Mouse (Mus musculus): ENCODE measurements around the gene Slco2a1. TPM values are rescaled to one million over a fixed set of nuclear protein-coding genes. Genes with fewer than 3 reads are reported as not detected.

Gene Slco2a1
- polyA plus RNA-seq, 1 experiment from 2014 or later, result 0.12 TPM

- H3K4me3 ChIP-seq, result peak overlapping the region; percentile 55
- DNase-seq (ENCODE audit: extremely low spot score, low spot score), result peak; percentile 23
- H3K27ac ChIP-seq, result peak overlapping the region; percentile 78
- H3K27me3 ChIP-seq (ENCODE audit: poor library complexity, severe bottlenecking), result peaks cover 51% of the 10 kb centered on the region
- H3K4me1 ChIP-seq, result peaks cover 46% of the 10 kb centered on the region
- H3K9me3 ChIP-seq, result no peaks in the 10 kb centered on the region
- H3K36me3 ChIP-seq (replicated peaks), result no peaks in the 10 kb centered on the region
- 36% methylated on average over 18 of the region's 18 CpGs for WGBS
Measured at GRCm38 (mm10) chr9:103108943-103109670, 120.6 kb downstream of the Slco2a1 start.

DNA sequence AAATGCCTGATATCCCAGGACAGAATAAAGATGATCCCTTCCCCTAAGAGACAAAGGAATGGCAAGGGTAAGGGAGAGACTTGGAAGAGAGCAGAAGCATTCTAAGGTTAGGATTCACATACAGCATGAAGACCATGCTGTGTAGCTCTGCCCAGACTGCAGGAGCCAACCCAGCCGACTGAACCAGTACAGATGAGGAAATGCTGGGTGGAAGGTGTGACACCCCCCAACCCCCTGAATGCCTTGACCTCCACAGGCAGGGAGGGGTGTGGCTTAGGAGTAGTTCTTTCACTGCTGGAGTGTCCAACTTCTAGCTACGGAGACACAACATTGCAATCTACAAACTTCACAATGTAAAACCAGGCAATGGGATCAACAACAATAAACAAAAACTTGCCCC is 121.4 kb downstream of the Slco2a1 start:
- no peak for DNase-seq (ENCODE audit: extremely low spot score, low spot score)
- Histone ChIP-seq H3K4me3 (no peak overlapping the region), H3K27me3 (ENCODE audit: poor library complexity, severe bottlenecking) (peaks cover 59% of the 10 kb centered on the region), H3K36me3 (replicated peaks) (no peaks in the 10 kb centered on the region), H3K27ac (no peak overlapping the region), H3K9me3 (no peaks in the 10 kb centered on the region), H3K4me1 (peaks cover 48% of the 10 kb centered on the region)
- WGBS, result 69% methylated on average over 2 of the region's 2 CpGs

- Histone ChIP-seq H3K4me1 (peaks cover 50% of the 10 kb centered on the region), H3K27me3 (ENCODE audit: poor library complexity, severe bottlenecking) (peaks cover 63% of the 10 kb centered on the region), H3K9me3 (no peaks in the 10 kb centered on the region), H3K36me3 (replicated peaks) (no peaks in the 10 kb centered on the region), H3K4me3 (peak overlapping the region; percentile 80), H3K27ac (peak overlapping the region; percentile 90)
- WGBS, result 20% methylated on average over 18 of the region's 18 CpGs
- DNase-seq (ENCODE audit: extremely low spot score, low spot score), result no peak
Measured at GRCm38 (mm10) chr9:103110727-103111501, 122.4 kb downstream of the Slco2a1 start.

DNA sequence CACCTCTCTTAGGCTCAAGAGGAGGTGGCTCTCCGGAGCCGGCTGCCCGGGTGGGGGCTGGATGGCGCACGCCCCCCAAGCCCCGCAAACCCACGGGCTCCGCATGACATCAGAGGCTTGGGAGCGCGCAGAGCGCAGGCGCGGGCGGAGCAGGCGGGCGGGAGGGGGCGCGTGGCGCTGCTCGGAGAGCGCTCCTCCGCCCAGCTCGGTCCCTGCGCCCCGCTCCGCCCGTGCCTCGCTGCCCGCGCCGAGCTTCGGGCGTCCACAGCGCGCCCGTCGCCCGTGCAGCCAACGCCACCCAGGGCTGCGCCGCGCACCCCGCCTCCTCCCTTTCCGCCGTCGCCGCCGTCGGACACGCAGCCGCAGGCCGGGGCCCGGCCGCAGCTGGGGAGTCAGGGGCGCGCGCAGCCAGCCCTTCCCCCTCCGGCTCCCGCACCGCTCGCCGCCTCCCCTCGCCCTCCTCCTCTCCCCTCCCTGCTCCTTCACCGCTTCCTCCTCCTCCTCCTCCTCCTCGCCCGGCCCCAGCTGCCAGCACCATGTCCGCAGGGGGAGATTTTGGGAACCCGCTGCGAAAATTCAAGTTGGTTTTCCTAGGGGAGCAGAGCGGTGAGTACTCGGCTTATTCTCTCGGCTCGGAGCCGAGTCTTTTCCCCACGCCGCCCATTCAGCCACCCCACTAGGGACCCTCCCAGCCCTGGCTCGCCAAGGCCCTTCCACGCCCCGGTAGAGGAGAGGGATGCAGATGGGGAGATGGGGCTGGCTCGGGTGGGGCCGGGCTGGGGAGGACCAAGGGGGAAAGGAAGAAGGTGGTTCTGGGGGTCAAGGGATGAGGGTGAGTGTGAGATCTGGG is 123.3 kb downstream of the Slco2a1 start, which contains the start of gene Rab6b:
Gene Rab6b, plus strand, starts transcription at position 167 of the 850 bp plus-strand sequence.
- Histone ChIP-seq H3K9me3 (no peaks in the 10 kb centered on the region), H3K36me3 (replicated peaks) (0 out of 2 replicates have a peak, but pooled peaks cover 3% of the 10 kb centered on the region), H3K27ac (peak within 1 kb of the TSS; percentile 90), H3K4me1 (peaks cover 52% of the 10 kb centered on the region), H3K4me3 (peak within 1 kb of the TSS; percentile 80), H3K27me3 (ENCODE audit: poor library complexity, severe bottlenecking) (peaks cover 63% of the 10 kb centered on the region)
- peak; percentile 57 for DNase-seq (ENCODE audit: extremely low spot score, low spot score)
- 1% methylated on average over 81 of the region's 81 CpGs for WGBS

DNA sequence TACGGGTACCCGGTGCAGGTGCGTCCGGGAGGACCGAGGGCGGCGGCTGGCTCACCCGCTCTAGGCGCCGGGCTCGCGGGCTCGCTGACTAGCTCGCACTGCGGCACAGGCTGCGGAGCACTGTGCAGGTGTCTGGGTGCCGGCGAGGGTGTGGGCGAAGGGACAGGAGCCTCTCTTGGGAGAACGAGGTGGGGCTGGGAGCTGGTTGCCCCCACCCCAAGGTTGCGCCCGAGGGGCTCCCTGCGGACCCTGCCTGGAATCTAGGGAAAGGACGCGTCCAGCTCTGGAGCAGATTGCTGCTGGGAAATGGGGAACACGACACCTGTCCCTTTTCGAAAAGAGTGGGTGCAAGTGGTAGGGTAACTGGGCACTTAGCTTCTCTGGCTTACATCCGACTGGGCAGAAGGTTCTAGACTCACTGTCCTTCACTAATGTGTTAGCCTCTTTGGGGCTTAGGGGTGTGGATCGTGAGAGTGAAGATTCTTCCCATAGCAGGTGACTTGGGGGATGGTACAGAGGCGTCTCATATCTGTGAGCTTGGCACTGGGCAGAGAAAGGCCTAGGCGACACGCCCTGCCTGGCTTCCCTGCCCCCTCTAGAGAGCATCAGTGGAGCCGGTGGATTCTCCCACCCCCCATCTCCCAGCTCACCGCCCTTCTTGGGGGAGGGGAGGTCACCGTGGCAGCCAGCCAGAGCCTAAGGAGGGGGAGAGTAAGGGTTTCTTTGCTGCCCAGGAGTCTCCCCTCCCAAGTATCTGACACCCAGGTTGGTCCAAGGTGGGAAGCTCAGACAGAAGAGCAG is 124.2 kb downstream of the Slco2a1 start:
- Histone ChIP-seq H3K36me3 (replicated peaks) (0 out of 2 replicates have a peak, but pooled peaks cover 5% of the 10 kb centered on the region), H3K9me3 (no peaks in the 10 kb centered on the region), H3K4me1 (peaks cover 59% of the 10 kb centered on the region), H3K27ac (peak overlapping the region; percentile 90), H3K27me3 (ENCODE audit: poor library complexity, severe bottlenecking) (peaks cover 63% of the 10 kb centered on the region), H3K4me3 (peak overlapping the region; percentile 80)
- WGBS, result 1% methylated on average over 35 of the region's 35 CpGs
- DNase-seq (ENCODE audit: extremely low spot score, low spot score), result no peak

- H3K27ac ChIP-seq, result peak overlapping the region; percentile 30; the same call in 1 of the 2 replicates
- 42% methylated on average over 11 of the region's 11 CpGs for WGBS
- peaks cover 63% of the 10 kb centered on the region for H3K27me3 ChIP-seq (ENCODE audit: poor library complexity, severe bottlenecking)
Measured at GRCm38 (mm10) chr9:103113351-103113750, 124.8 kb downstream of the Slco2a1 start.

GRCm38 (mm10) chr9:103114326-103114725 is 125.8 kb downstream of the Slco2a1 start:
- Histone ChIP-seq H3K27me3 (ENCODE audit: poor library complexity, severe bottlenecking) (peaks cover 60% of the 10 kb centered on the region), H3K4me1 (peaks cover 55% of the 10 kb centered on the region)

More at GRCm38 (mm10) chr9:103113351-103113750, 124.8 kb downstream of the Slco2a1 start:
- peaks cover 59% of the 10 kb centered on the region for H3K4me1 ChIP-seq
- peaks cover 5% of the 10 kb centered on the region; the same call in 1 of the 2 replicates for H3K36me3 ChIP-seq (replicated peaks)
- DNase-seq (ENCODE audit: extremely low spot score, low spot score), result no peak
- H3K4me3 ChIP-seq, result peak overlapping the region; percentile 80
- H3K9me3 ChIP-seq, result no peaks in the 10 kb centered on the region

DNA sequence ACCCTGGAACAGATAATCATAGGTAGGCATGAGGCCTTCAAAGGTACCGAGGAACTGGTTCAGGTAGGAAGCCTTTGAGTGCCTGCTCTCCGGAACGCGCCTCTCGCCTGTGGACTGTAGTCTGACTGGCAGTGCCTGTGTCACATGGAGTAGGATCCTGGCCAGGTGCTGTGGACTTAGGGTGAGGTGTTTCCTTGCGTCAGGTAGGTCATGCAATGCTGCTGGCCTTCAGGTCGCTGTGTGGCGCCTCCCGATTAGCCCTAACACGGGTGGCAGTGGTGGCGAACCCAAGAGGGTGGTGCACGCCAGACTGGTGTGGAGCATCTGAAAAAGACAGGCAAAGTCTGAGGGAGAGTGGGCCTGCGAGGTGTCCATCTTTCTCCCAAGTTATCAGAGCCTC is 126.4 kb downstream of the Slco2a1 start:
- Histone ChIP-seq H3K9me3 (no peaks in the 10 kb centered on the region), H3K27ac (no peak overlapping the region), H3K4me3 (no peak overlapping the region), H3K27me3 (ENCODE audit: poor library complexity, severe bottlenecking) (peaks cover 55% of the 10 kb centered on the region), H3K4me1 (peaks cover 56% of the 10 kb centered on the region), H3K36me3 (replicated peaks) (peaks cover 5% of the 10 kb centered on the region; the same call in 1 of the 2 replicates)
- 93% methylated on average over 13 of the region's 13 CpGs for WGBS
- no peak for DNase-seq (ENCODE audit: extremely low spot score, low spot score)

More at GRCm38 (mm10) chr9:103114326-103114725, 125.8 kb downstream of the Slco2a1 start:
- H3K9me3 ChIP-seq, result no peaks in the 10 kb centered on the region
- H3K36me3 ChIP-seq (replicated peaks), result peaks cover 5% of the 10 kb centered on the region; the same call in 1 of the 2 replicates
- WGBS, result 82% methylated on average over 8 of the region's 8 CpGs
- H3K4me3 ChIP-seq, result no peak overlapping the region
- H3K27ac ChIP-seq, result no peak overlapping the region
- no peak for DNase-seq (ENCODE audit: extremely low spot score, low spot score)

GRCm38 (mm10) chr9:103116941-103117340 is 128.4 kb downstream of the Slco2a1 start:
- peaks cover 34% of the 10 kb centered on the region for H3K27me3 ChIP-seq (ENCODE audit: poor library complexity, severe bottlenecking)
- H3K27ac ChIP-seq, result no peak overlapping the region
- DNase-seq (ENCODE audit: extremely low spot score, low spot score), result no peak
- H3K9me3 ChIP-seq, result no peaks in the 10 kb centered on the region
- WGBS, result 84% methylated on average over 4 of the region's 4 CpGs
- peaks cover 45% of the 10 kb centered on the region for H3K4me1 ChIP-seq
- H3K4me3 ChIP-seq, result no peak overlapping the region
- peaks cover 5% of the 10 kb centered on the region; the same call in 1 of the 2 replicates for H3K36me3 ChIP-seq (replicated peaks)

- Histone ChIP-seq H3K27me3 (ENCODE audit: poor library complexity, severe bottlenecking) (peaks cover 29% of the 10 kb centered on the region), H3K4me3 (no peak overlapping the region), H3K27ac (no peak overlapping the region), H3K36me3 (replicated peaks) (peaks cover 5% of the 10 kb centered on the region; the same call in 1 of the 2 replicates), H3K9me3 (no peaks in the 10 kb centered on the region), H3K4me1 (peaks cover 39% of the 10 kb centered on the region)
- WGBS, result 67% methylated on average over 5 of the region's 5 CpGs
- DNase-seq (ENCODE audit: extremely low spot score, low spot score), result no peak
Measured at GRCm38 (mm10) chr9:103117495-103117894, 129.0 kb downstream of the Slco2a1 start.

- Histone ChIP-seq H3K9me3 (no peaks in the 10 kb centered on the region), H3K27ac (no peak overlapping the region), H3K36me3 (replicated peaks) (peaks cover 5% of the 10 kb centered on the region), H3K27me3 (ENCODE audit: poor library complexity, severe bottlenecking) (peaks cover 24% of the 10 kb centered on the region), H3K4me1 (peaks cover 34% of the 10 kb centered on the region), H3K4me3 (no peak overlapping the region)
- WGBS, result 91% methylated on average over 8 of the region's 8 CpGs
- no peak for DNase-seq (ENCODE audit: extremely low spot score, low spot score)
Measured at GRCm38 (mm10) chr9:103117951-103118350, 129.4 kb downstream of the Slco2a1 start.
